Mouse (Mus musculus) urinary bladder, postnatal 4 days (tissue): Measurements from ENCODE around the gene Vps16.

Source experiments
- DNase-seq, 2 experiments: peaks; one replicate each; pipeline ENCODE4 v3.0.0; 2021 to 2022; ENCODE audit warnings: low spot score in 2 of 2

Vps16 gene

GRCm38 (mm10) chr2:130457871-130458270 is 33.7 kb downstream of the Vps16 start:
- no peak for DNase-seq

GRCm38 (mm10) chr2:130459576-130459975 is 35.4 kb downstream of the Vps16 start:
- DNase-seq, result no peak

- no peak for DNase-seq
Measured at GRCm38 (mm10) chr2:130461287-130462071, 37.3 kb downstream of the Vps16 start.

GRCm38 (mm10) chr2:130466438-130466837 is 42.3 kb downstream of the Vps16 start:
- DNase-seq, result no peak

GRCm38 (mm10) chr2:130469366-130469765 is 45.2 kb downstream of the Vps16 start:
- no peak for DNase-seq

GRCm38 (mm10) chr2:130469935-130470334 is 45.8 kb downstream of the Vps16 start:
- DNase-seq, result no peak

- no peak for DNase-seq
Measured at GRCm38 (mm10) chr2:130472908-130473510, 48.9 kb downstream of the Vps16 start.

GRCm38 (mm10) chr2:130475764-130476163 is 51.6 kb downstream of the Vps16 start:
- DNase-seq, result no peak

- no peak for DNase-seq
Measured at GRCm38 (mm10) chr2:130476666-130477297, 52.6 kb downstream of the Vps16 start.

- no peak for DNase-seq
Measured at GRCm38 (mm10) chr2:130482177-130482576, 58.0 kb downstream of the Vps16 start.

GRCm38 (mm10) chr2:130482700-130483099 is 58.6 kb downstream of the Vps16 start:
- no peak for DNase-seq

- no peak for DNase-seq
Measured at GRCm38 (mm10) chr2:130484206-130484605, 60.1 kb downstream of the Vps16 start.

- no peak for DNase-seq
Measured at GRCm38 (mm10) chr2:130488002-130488401, 63.9 kb downstream of the Vps16 start.

- no peak for DNase-seq
Measured at GRCm38 (mm10) chr2:130488600-130488999, 64.5 kb downstream of the Vps16 start.

GRCm38 (mm10) chr2:130491162-130491561 is 67.0 kb downstream of the Vps16 start:
- DNase-seq, result no peak

GRCm38 (mm10) chr2:130491587-130491986 is 67.4 kb downstream of the Vps16 start:
- no peak for DNase-seq
